Mouse (Mus musculus) G1E (cell line): ENCODE measurements at regions not wholly inside any gene's neighbourhood (a gene's known extent, or its start where the extent isn't known, plus 50 kb on each side); places are given as distances from the start of the nearest gene placed in this dataset.

ENCODE experiments used
- CTCF ChIP-seq: IDR thresholded peaks from 2 replicates; pipeline ENCODE4 v1.5.1; 2012; ENCODE audit warnings: low read depth, low read length, inconsistent platforms, mixed read lengths
- GATA1 ChIP-seq: IDR thresholded peaks from 2 replicates; pipeline ENCODE4 v1.6.1; 2012; ENCODE audit warnings: borderline replicate concordance, low read length, inconsistent platforms, mixed read lengths
- GATA2 ChIP-seq: IDR thresholded peaks from 2 replicates; pipeline ENCODE4 v1.6.1; 2012; ENCODE audit warnings: low read depth, low read length, inconsistent platforms, borderline replicate concordance
- TAL1 ChIP-seq: conservative IDR thresholded peaks from 2 replicates; pipeline ENCODE4 v1.6.1; 2012; ENCODE audit warnings: low read depth, low read length, inconsistent platforms, mixed read lengths

DNA sequence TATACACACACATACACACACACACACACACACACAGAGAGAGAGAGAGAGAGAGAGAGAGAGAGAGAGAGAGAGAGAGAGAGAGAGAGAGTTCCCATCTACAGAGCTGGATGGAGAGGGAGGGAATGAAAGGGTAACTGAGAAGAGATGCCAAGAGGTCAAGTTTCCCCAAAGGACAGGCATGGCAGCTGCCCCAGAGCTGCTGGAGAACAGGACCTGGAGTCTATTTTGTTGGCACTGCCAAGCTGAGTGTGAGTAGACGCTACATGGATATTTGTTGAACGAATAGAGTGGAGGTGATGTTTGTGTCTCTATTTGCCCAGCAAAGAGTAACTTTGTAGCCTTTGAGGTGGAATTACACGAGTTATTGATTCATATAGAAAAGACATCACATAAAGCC lies 50.2 kb upstream of the E2f3 start:
- TF ChIP-seq CTCF (no peak), GATA1 (no peak), GATA2 (no peak), TAL1 (no peak)
